Comparison of ENCODE assay signal across 16 mouse cellular contexts in genomic region chr6:102121676-102122075, GRCm38 (mm10).
"Had no signal": no experiment of that assay in that cellular context is flagged by ENCODE, and none has a peak within 500 bp of the region (broad histone marks: within the 10 kb centered on the region; RNA-seq: fewer than 3 reads in every experiment).

No protein-coding gene starts in this region.

- H3K4me1 ChIP-seq: neural tube, embryonic 13.5 days; neural tube, embryonic 15.5 days; stomach, embryonic 15.5 days had no signal

- H3K27me3 ChIP-seq: neural tube, embryonic 13.5 days; neural tube, embryonic 15.5 days; stomach, embryonic 15.5 days had no signal

- H3K4me3 ChIP-seq: neural tube, embryonic 13.5 days; neural tube, embryonic 15.5 days; stomach, embryonic 15.5 days had no signal

- H3K9me3 ChIP-seq: neural tube, embryonic 13.5 days; neural tube, embryonic 15.5 days; stomach, embryonic 15.5 days had no signal

- DNase-seq: retina, postnatal 1 day; right cerebral cortex, adult 18-20 months; right cerebral cortex, postnatal 14 days; right cerebral cortex, postnatal 25 days; right cerebral cortex, postnatal 4 days; spleen, adult 18-20 months; thymus, adult 18-20 months; thymus, adult 2 months; thymus, postnatal 14 days; thymus, postnatal 25 days; thymus, postnatal 36 days; thymus, postnatal 4 days had no signal

- H3K36me3 ChIP-seq: neural tube, embryonic 13.5 days; neural tube, embryonic 15.5 days; stomach, embryonic 15.5 days had no signal

- H3K9ac ChIP-seq: neural tube, embryonic 13.5 days; neural tube, embryonic 15.5 days; stomach, embryonic 15.5 days had no signal

- H3K4me2 ChIP-seq: neural tube, embryonic 13.5 days; neural tube, embryonic 15.5 days; stomach, embryonic 15.5 days had no signal

- H3K27ac ChIP-seq: neural tube, embryonic 13.5 days; neural tube, embryonic 15.5 days; stomach, embryonic 15.5 days; stomach, postnatal 0 days had no signal
